ENCODE assay signal across 15 mouse cellular contexts in the genomic region with DNA sequence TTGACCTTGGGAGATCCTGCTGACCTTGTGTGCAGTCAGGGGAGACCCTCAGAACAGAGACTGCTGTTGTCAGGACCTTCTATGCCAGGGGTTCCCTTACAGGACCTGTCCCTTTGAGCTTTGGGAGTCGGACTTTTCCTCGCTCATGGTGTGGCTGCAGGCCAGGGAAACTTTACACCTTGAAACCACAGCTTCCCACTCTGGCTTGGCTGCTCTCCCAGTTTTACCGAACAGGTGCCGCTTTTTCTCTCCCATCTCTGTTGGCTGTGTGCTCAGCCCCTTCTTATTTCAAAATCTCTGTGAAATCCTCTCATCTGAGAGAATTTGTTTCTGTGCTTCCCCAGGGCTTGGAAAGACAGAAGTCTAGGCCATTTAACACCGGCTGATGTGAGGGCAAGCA. TPM values are rescaled to one million over a fixed set of nuclear protein-coding genes. Genes with fewer than 3 reads are reported as not detected.
DNase-seq lines count a peak whose midpoint lies in the region; ATAC-seq and TF ChIP-seq lines count a peak whose summit lies in the region.
"Had no signal": no experiment of that assay in that cellular context is flagged by ENCODE, and none has a peak within 500 bp of the region (broad histone marks: within the 10 kb centered on the region; RNA-seq: fewer than 3 reads in every experiment).

No protein-coding gene starts in this region.

- no peak for TF ChIP-seq CTCF in kidney, postnatal 0 days (IDR thresholded peaks at IDR 0.05; ENCODE audit: low read depth)

- DNase-seq in intestine, embryonic 14.5 days (ENCODE audit: low spot score): peak; percentile 50
- peak; percentile 55 for DNase-seq in gastrocnemius, postnatal 10 days
- DNase-seq in kidney, postnatal 0 days (ENCODE audit: low spot score): peak; percentile 28
- peak; percentile 46 to 56 for DNase-seq in lung, postnatal 4 days
- DNase-seq in forebrain, embryonic 10.5 days (ENCODE audit: extremely low spot score, low spot score): no peak
- no peak for DNase-seq in thymus, adult 18-20 months
- DNase-seq in cerebellum, adult 9-10 months: no peak
- DNase-seq: adrenal gland, postnatal 25 days; cerebellum, adult 18-20 months had no signal

- peaks cover 8% of the 10 kb centered on the region; the same call in 1 of the 2 replicates for H3K4me1 ChIP-seq in intestine, embryonic 14.5 days (replicated peaks; ENCODE audit: control insufficient read depth, insufficient read depth, low read length)
- peaks cover 28% of the 10 kb centered on the region for H3K4me1 ChIP-seq in intestine, embryonic 16.5 days (ENCODE audit: control insufficient read depth, insufficient read depth, low read length)
- peaks cover 5% of the 10 kb centered on the region for H3K4me1 ChIP-seq in kidney, postnatal 0 days (replicated peaks; ENCODE audit: insufficient read depth, low read length)
- peaks cover 8% of the 10 kb centered on the region for H3K4me1 ChIP-seq in forebrain, embryonic 10.5 days

- no peaks in the 10 kb centered on the region for H3K36me3 ChIP-seq in intestine, embryonic 14.5 days (ENCODE audit: control insufficient read depth, insufficient read depth, low read length)
- no peaks in the 10 kb centered on the region for H3K36me3 ChIP-seq in intestine, embryonic 16.5 days (ENCODE audit: control insufficient read depth, insufficient read depth, low read length)
- H3K36me3 ChIP-seq in kidney, postnatal 0 days (ENCODE audit: insufficient read depth, low read length): no peaks in the 10 kb centered on the region
- no peaks in the 10 kb centered on the region for H3K36me3 ChIP-seq in forebrain, embryonic 10.5 days (replicated peaks)
- H3K36me3 ChIP-seq: embryonic facial prominence, embryonic 12.5 days; liver, embryonic 15.5 days had no signal

- no peak overlapping the region for H3K27ac ChIP-seq in intestine, embryonic 14.5 days (ENCODE audit: low read depth)
- no peak overlapping the region for H3K27ac ChIP-seq in intestine, embryonic 16.5 days (ENCODE audit: low read length)
- H3K27ac ChIP-seq in kidney, postnatal 0 days: no peak overlapping the region
- H3K27ac ChIP-seq in forebrain, embryonic 10.5 days: no peak overlapping the region
- H3K27ac ChIP-seq: embryonic facial prominence, embryonic 12.5 days; liver, embryonic 15.5 days had no signal

- no peak overlapping the region for H3K4me2 ChIP-seq in intestine, embryonic 14.5 days (ENCODE audit: low read length)
- no peak overlapping the region for H3K4me2 ChIP-seq in intestine, embryonic 16.5 days (ENCODE audit: low read depth, low read length)
- H3K4me2 ChIP-seq in kidney, postnatal 0 days (ENCODE audit: low read length): no peak overlapping the region
- H3K4me2 ChIP-seq: embryonic facial prominence, embryonic 12.5 days; liver, embryonic 15.5 days had no signal

- H3K9ac ChIP-seq in intestine, embryonic 14.5 days (ENCODE audit: low read length): no peak overlapping the region
- H3K9ac ChIP-seq in intestine, embryonic 16.5 days (ENCODE audit: low read depth, low read length): no peak overlapping the region
- no peak overlapping the region for H3K9ac ChIP-seq in kidney, postnatal 0 days (ENCODE audit: low read depth, low read length)
- H3K9ac ChIP-seq: embryonic facial prominence, embryonic 12.5 days; liver, embryonic 15.5 days had no signal

- no peak for ATAC-seq in intestine, embryonic 14.5 days (replicated peaks; ENCODE audit: low FRiP score, low TSS enrichment, low read depth)
- ATAC-seq in intestine, embryonic 16.5 days: no peak
- ATAC-seq in kidney, postnatal 0 days (replicated peaks; ENCODE audit: low FRiP score, low read depth): no peak
- ATAC-seq: CD4-positive, CD25-positive, alpha-beta regulatory T cell, adult 4 months; midbrain, embryonic 16.5 days; Patski had no signal

- no peak overlapping the region for H3K4me3 ChIP-seq in intestine, embryonic 14.5 days (ENCODE audit: low read depth, low read length)
- no peak overlapping the region for H3K4me3 ChIP-seq in intestine, embryonic 16.5 days (ENCODE audit: low read length)
- H3K4me3 ChIP-seq in kidney, postnatal 0 days (replicated peaks; ENCODE audit: low read depth, low read length): no peak overlapping the region
- H3K4me3 ChIP-seq in forebrain, embryonic 10.5 days: no peak overlapping the region
- H3K4me3 ChIP-seq: embryonic facial prominence, embryonic 12.5 days; liver, embryonic 15.5 days had no signal

- 69% methylated on average over 5 of the region's 5 CpGs for WGBS in intestine, embryonic 14.5 days
- 70% methylated on average over 5 of the region's 5 CpGs for WGBS in intestine, embryonic 16.5 days
- whole genome bisulfite sequencing in kidney, postnatal 0 days: 48% methylated on average over 5 of the region's 5 CpGs
- WGBS in forebrain, embryonic 10.5 days: 89% methylated on average over 5 of the region's 5 CpGs

- no peaks in the 10 kb centered on the region for H3K27me3 ChIP-seq in intestine, embryonic 14.5 days (replicated peaks; ENCODE audit: control insufficient read depth, insufficient read depth, low read length)
- H3K27me3 ChIP-seq in intestine, embryonic 16.5 days (replicated peaks; ENCODE audit: control insufficient read depth, insufficient read depth, low read length): no peaks in the 10 kb centered on the region
- no peaks in the 10 kb centered on the region for H3K27me3 ChIP-seq in kidney, postnatal 0 days (ENCODE audit: insufficient read depth, low read length)
- H3K27me3 ChIP-seq in forebrain, embryonic 10.5 days (ENCODE audit: poor library complexity, severe bottlenecking): peaks cover 22% of the 10 kb centered on the region

- H3K9me3 ChIP-seq in intestine, embryonic 14.5 days (ENCODE audit: control insufficient read depth, low read length): no peaks in the 10 kb centered on the region
- H3K9me3 ChIP-seq in intestine, embryonic 16.5 days (ENCODE audit: control insufficient read depth, low read length): no peaks in the 10 kb centered on the region
- H3K9me3 ChIP-seq in kidney, postnatal 0 days (replicated peaks; ENCODE audit: low read length): no peaks in the 10 kb centered on the region
- H3K9me3 ChIP-seq in forebrain, embryonic 10.5 days: no peaks in the 10 kb centered on the region
- H3K9me3 ChIP-seq: embryonic facial prominence, embryonic 12.5 days; liver, embryonic 15.5 days had no signal

RNA-seq across cellular contexts. Expression of a gene that starts 5.8 kb away (rescaled TPM):
- polyA plus RNA-seq in intestine, embryonic 14.5 days (2014; fragmentation: Nextera tagmentation; extraction: Ambion mirVana): 27.2 and 30.0 TPM in 2 replicates
- 32.7 and 33.7 TPM in 2 replicates for polyA plus RNA-seq in intestine, embryonic 16.5 days (2015; fragmentation: Nextera tagmentation; extraction: Ambion mirVana)
- total RNA-seq in gastrocnemius, postnatal 10 days (2021): 1 to 10 TPM; 4.5 to 5.8 TPM
- 28.8 and 30.5 TPM in 2 replicates for polyA plus RNA-seq in kidney, postnatal 0 days (2015; fragmentation: Nextera tagmentation; extraction: Ambion mirVana)
- polyA plus RNA-seq in forebrain, embryonic 10.5 days (2016; fragmentation: Nextera tagmentation; extraction: Ambion mirVana): 13.4 and 15.1 TPM in 2 replicates

Comparison
In these comparisons a context has a peak if more than half of its experiments do, and no peak if none do; other contexts are left out.
1. DNase-seq: peak in intestine, embryonic 14.5 days (single experiment), gastrocnemius, postnatal 10 days (single experiment), kidney, postnatal 0 days (single experiment) and lung, postnatal 4 days (2 of 2); none in forebrain, embryonic 10.5 days (single experiment), thymus, adult 18-20 months (0 of 2) and cerebellum, adult 9-10 months (single experiment).